12 mouse cellular contexts compared by ENCODE assay signal in the genomic region with DNA sequence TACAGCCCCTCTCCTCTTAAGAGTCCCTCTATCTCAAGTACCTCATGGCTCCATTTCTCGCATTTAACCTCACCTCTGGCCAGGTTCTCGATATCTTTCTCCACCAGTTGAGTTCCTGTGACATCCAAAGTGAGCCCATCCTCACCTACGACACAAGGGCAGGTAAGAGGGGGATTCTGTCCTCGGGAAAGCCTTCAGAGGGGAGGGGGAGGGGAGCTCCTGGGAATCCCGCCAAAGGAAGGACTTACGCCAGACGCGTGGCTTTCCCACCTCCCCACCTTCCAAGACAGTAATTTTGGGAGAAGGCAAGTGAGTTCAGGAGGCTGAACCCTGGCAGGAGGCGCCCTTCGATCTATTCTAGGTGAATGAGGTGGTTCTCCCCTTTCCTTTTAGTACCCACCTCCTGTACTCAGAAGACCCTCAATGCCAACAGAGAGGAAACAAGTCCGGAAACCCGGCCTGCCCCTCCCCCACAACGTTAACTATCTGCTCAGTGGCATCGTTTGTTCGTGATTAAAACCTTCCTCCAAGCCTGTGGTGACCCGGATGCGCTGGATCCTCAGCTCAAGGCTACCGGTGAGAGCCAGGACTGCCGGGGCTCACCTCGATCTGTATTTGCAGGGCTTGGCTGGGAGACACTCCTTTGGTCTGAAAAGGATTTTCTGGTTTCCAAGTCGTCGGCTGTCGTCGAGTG. TPM values are rescaled to one million over a fixed set of nuclear protein-coding genes. Genes with fewer than 3 reads are reported as not detected.
DNase-seq lines count a peak whose midpoint lies in the region; ATAC-seq lines count a peak whose summit lies in the region.
"Had no signal": no experiment of that assay in that cellular context is flagged by ENCODE, and none has a peak within 500 bp of the region (broad histone marks: within the 10 kb centered on the region; RNA-seq: fewer than 3 reads in every experiment).

No protein-coding gene starts in this region.

- no peak overlapping the region for H3K4me3 ChIP-seq in midbrain, embryonic 11.5 days (ENCODE audit: low read depth, low read length)
- no peak overlapping the region for H3K4me3 ChIP-seq in midbrain, embryonic 16.5 days (ENCODE audit: low read depth, low read length)
- peak overlapping the region; percentile 49 for H3K4me3 ChIP-seq in hindbrain, embryonic 12.5 days
- peak overlapping the region; percentile 58 for H3K4me3 ChIP-seq in neural tube, embryonic 12.5 days

- no peak for ATAC-seq in midbrain, embryonic 11.5 days (ENCODE audit: low FRiP score)
- no peak for ATAC-seq in midbrain, embryonic 16.5 days
- ATAC-seq in hindbrain, embryonic 12.5 days (ENCODE audit: low FRiP score) = no peak
- no peak for ATAC-seq in neural tube, embryonic 12.5 days (ENCODE audit: low FRiP score, low read depth)

- peaks cover 100% of the 10 kb centered on the region for H3K27me3 ChIP-seq in midbrain, embryonic 11.5 days (ENCODE audit: control insufficient read depth, insufficient read depth, low read length)
- peaks cover 75% of the 10 kb centered on the region for H3K27me3 ChIP-seq in midbrain, embryonic 16.5 days (ENCODE audit: control insufficient read depth, insufficient read depth, low read depth, low read length)
- peaks cover 99% of the 10 kb centered on the region for H3K27me3 ChIP-seq in hindbrain, embryonic 12.5 days
- H3K27me3 ChIP-seq in neural tube, embryonic 12.5 days (replicated peaks) = peaks cover 100% of the 10 kb centered on the region

- no peak overlapping the region for H3K27ac ChIP-seq in midbrain, embryonic 11.5 days (ENCODE audit: low read depth, low read length)
- no peak overlapping the region for H3K27ac ChIP-seq in midbrain, embryonic 16.5 days (ENCODE audit: low read length)
- peak overlapping the region; percentile 88 for H3K27ac ChIP-seq in hindbrain, embryonic 12.5 days
- H3K27ac ChIP-seq in neural tube, embryonic 12.5 days = 0 out of 2 replicates have a peak overlapping the region, but pooled peaks have one; percentile 37

- peaks cover 34% of the 10 kb centered on the region for H3K4me1 ChIP-seq in midbrain, embryonic 11.5 days (ENCODE audit: control insufficient read depth, insufficient read depth, low read length)
- peaks cover 25% of the 10 kb centered on the region; the same call in 1 of the 2 replicates for H3K4me1 ChIP-seq in midbrain, embryonic 16.5 days (ENCODE audit: control insufficient read depth, insufficient read depth, low read length)
- peaks cover 54% of the 10 kb centered on the region for H3K4me1 ChIP-seq in hindbrain, embryonic 12.5 days
- peaks cover 49% of the 10 kb centered on the region for H3K4me1 ChIP-seq in neural tube, embryonic 12.5 days

- H3K4me2 ChIP-seq in midbrain, embryonic 11.5 days = peak overlapping the region; percentile 1; the same call in 1 of the 2 replicates
- H3K4me2 ChIP-seq in midbrain, embryonic 16.5 days (ENCODE audit: low read length) = no peak overlapping the region; the same call in 1 of the 2 replicates
- peak overlapping the region; percentile 79 for H3K4me2 ChIP-seq in hindbrain, embryonic 12.5 days (replicated peaks)
- H3K4me2 ChIP-seq in neural tube, embryonic 12.5 days (replicated peaks) = peak overlapping the region; percentile 76

- intact Hi-C loops in left cerebral cortex, postnatal 36 days (cut with DNase I) = no loop called here

- no peak overlapping the region for H3K9ac ChIP-seq in midbrain, embryonic 11.5 days (ENCODE audit: low read length)
- no peak overlapping the region for H3K9ac ChIP-seq in midbrain, embryonic 16.5 days (ENCODE audit: low read depth, low read length)
- peak overlapping the region; percentile 58; the same call in 1 of the 2 replicates for H3K9ac ChIP-seq in hindbrain, embryonic 12.5 days
- H3K9ac ChIP-seq in neural tube, embryonic 12.5 days = peak overlapping the region; percentile 77

- no peaks in the 10 kb centered on the region for H3K9me3 ChIP-seq in midbrain, embryonic 11.5 days (ENCODE audit: control insufficient read depth, low read length)
- H3K9me3 ChIP-seq in midbrain, embryonic 16.5 days (replicated peaks; ENCODE audit: control insufficient read depth, low read length, poor library complexity, severe bottlenecking) = no peaks in the 10 kb centered on the region
- no peaks in the 10 kb centered on the region for H3K9me3 ChIP-seq in hindbrain, embryonic 12.5 days (replicated peaks)
- no peaks in the 10 kb centered on the region for H3K9me3 ChIP-seq in neural tube, embryonic 12.5 days

- H3K36me3 ChIP-seq in midbrain, embryonic 11.5 days (ENCODE audit: control insufficient read depth, insufficient read depth, low read length) = no peaks in the 10 kb centered on the region
- H3K36me3 ChIP-seq in midbrain, embryonic 16.5 days (ENCODE audit: control insufficient read depth, insufficient read depth, low read length) = no peaks in the 10 kb centered on the region
- no peaks in the 10 kb centered on the region for H3K36me3 ChIP-seq in hindbrain, embryonic 12.5 days
- no peaks in the 10 kb centered on the region for H3K36me3 ChIP-seq in neural tube, embryonic 12.5 days

- DNase-seq in cerebellum, postnatal 14 days = peak; percentile 30 to 45
- DNase-seq in cerebellum, adult 11 months = no peak
- peak; percentile 88 for DNase-seq in midbrain, embryonic 11.5 days (ENCODE audit: low spot score, missing footprints)
- no peak for DNase-seq in spleen, postnatal 36 days (ENCODE audit: low spot score in 2 of 2)
- no peak for DNase-seq in left cerebral cortex, postnatal 36 days (ENCODE audit: low spot score in 2 of 2)
- DNase-seq: cerebellum, postnatal 36 days; thymus, postnatal 36 days had no signal

- under 1% methylated on average over 24 of the region's 24 CpGs for WGBS in midbrain, embryonic 11.5 days
- 1% methylated on average over 24 of the region's 24 CpGs for WGBS in midbrain, embryonic 16.5 days
- 1% methylated on average over 24 of the region's 24 CpGs for WGBS in hindbrain, embryonic 12.5 days
- 2% methylated on average over 24 of the region's 24 CpGs for WGBS in neural tube, embryonic 12.5 days

RNA-seq across cellular contexts. Expression of gene Skor1, which starts 7.0 kb away (rescaled TPM):
- polyA plus RNA-seq in midbrain, embryonic 11.5 days (2014; fragmentation: Nextera tagmentation; extraction: Ambion mirVana) = 0.05 and 0.10 TPM in 2 replicates
- 0.54 and 0.75 TPM in 2 replicates for polyA plus RNA-seq in midbrain, embryonic 16.5 days (2015; fragmentation: Nextera tagmentation; extraction: Ambion mirVana)
- polyA plus RNA-seq in hindbrain, embryonic 12.5 days (2016; fragmentation: Nextera tagmentation; extraction: Ambion mirVana) = 24.0 and 27.1 TPM in 2 replicates
- 39.1 and 47.0 TPM in 2 replicates for polyA plus RNA-seq in neural tube, embryonic 12.5 days (2016; fragmentation: Nextera tagmentation; extraction: Ambion mirVana)
- total RNA-seq in left cerebral cortex, postnatal 36 days (2021) = under 1 TPM; 0.18 to 0.22 TPM
- polyA plus RNA-seq: large intestine, adult 2 months; liver, embryonic 16.5 days had no signal

Comparison
In these comparisons a context has a peak if more than half of its experiments do, and no peak if none do; other contexts are left out.
1. DNase-seq: peak in cerebellum, postnatal 14 days (2 of 2) and midbrain, embryonic 11.5 days (single experiment); none in cerebellum, adult 11 months (single experiment), spleen, postnatal 36 days (0 of 2) and left cerebral cortex, postnatal 36 days (0 of 2).
2. H3K27ac ChIP-seq: peak in hindbrain, embryonic 12.5 days (single experiment) and neural tube, embryonic 12.5 days (single experiment); none in midbrain, embryonic 11.5 days (single experiment) and midbrain, embryonic 16.5 days (single experiment).
3. H3K4me3 ChIP-seq: peak in hindbrain, embryonic 12.5 days (single experiment) and neural tube, embryonic 12.5 days (single experiment); none in midbrain, embryonic 11.5 days (single experiment) and midbrain, embryonic 16.5 days (single experiment).
4. H3K9ac ChIP-seq: peak in hindbrain, embryonic 12.5 days (single experiment) and neural tube, embryonic 12.5 days (single experiment); none in midbrain, embryonic 11.5 days (single experiment) and midbrain, embryonic 16.5 days (single experiment).
5. RNA of gene Skor1, which starts 7.0 kb away (polyA plus RNA-seq): 39.1 to 47.0 TPM in neural tube, embryonic 12.5 days and 24.0 to 27.1 TPM in hindbrain, embryonic 12.5 days; 0.54 to 0.75 TPM in midbrain, embryonic 16.5 days and 0.05 to 0.10 TPM in midbrain, embryonic 11.5 days; every median in the first group is over 10 times any median in the second.